Mouse (Mus musculus) testis, adult 2 months (tissue): ENCODE results near the gene Il18rap.
"Not testable (repeated sequence)": the region's sequence is repeated elsewhere in the genome, so short reads cannot be mapped to it uniquely, and the experiment has no call there.

ENCODE experiments used
- CTCF ChIP-seq: fragments of 200-500 bp; IDR thresholded peaks from 2 replicates; pipeline ENCODE4 v1.5.1; 2012; ENCODE audit warnings: low read depth, mild to moderate bottlenecking, inconsistent platforms, low read length, moderate library complexity; ENCODE audit not compliant: control insufficient read depth, insufficient read depth, insufficient replicate concordance
- POLR2A ChIP-seq: fragments of 200-500 bp; IDR thresholded peaks from 2 replicates; pipeline ENCODE4 v1.6.1; 2012; ENCODE audit warnings: low read depth, mild to moderate bottlenecking, inconsistent platforms, low read length, moderate library complexity; ENCODE audit not compliant: control insufficient read depth

- not testable (repeated sequence) for TF ChIP-seq CTCF, POLR2A
Observed at GRCm38 (mm10) chr1:40599661-40600060, 84.5 kb downstream of the Il18rap start.
